Mouse (Mus musculus) forebrain, embryonic 11.5 days (tissue): ENCODE data around the gene Hdac9. TPM values are rescaled to one million over a fixed set of nuclear protein-coding genes. Genes with fewer than 3 reads are reported as not detected.

Source experiments
- ATAC-seq: fragments of 200-750 bp; cut with Nextera tagmentation; replicated peaks from 2 replicates; pipeline ENCODE4 v1.8.0; 2017; ENCODE audit warnings: moderate TSS enrichment; ENCODE audit not compliant: low FRiP score
- DNase-seq: peaks from one replicate; pipeline ENCODE4 v3.0.0-alpha.2; 2017; ENCODE audit warnings: low spot score
- H3K27ac ChIP-seq: fragments of 300-500 bp; sonication (generic); 2 replicates; pipeline ENCODE4 v1.5.1; 2014; ENCODE audit warnings: low read depth, low read length
- H3K27me3 ChIP-seq: fragments of 300-500 bp; sonication (generic); 2 replicates; pipeline ENCODE4 v1.6.1; 2014; ENCODE audit warnings: mild to moderate bottlenecking, low read length, mixed read lengths; ENCODE audit not compliant: control insufficient read depth, insufficient read depth
- H3K36me3 ChIP-seq: fragments of 300-500 bp; sonication (generic); 2 replicates; pipeline ENCODE4 v1.6.1; 2014; ENCODE audit warnings: mild to moderate bottlenecking, low read length, moderate library complexity, mixed read lengths; ENCODE audit not compliant: control insufficient read depth, insufficient read depth
- H3K4me1 ChIP-seq: fragments of 300-500 bp; sonication (generic); replicated peaks from 2 replicates; pipeline ENCODE4 v1.6.1; 2014; ENCODE audit warnings: low read length, mixed read lengths; ENCODE audit not compliant: control insufficient read depth, insufficient read depth
- H3K4me2 ChIP-seq: fragments of 300-500 bp; sonication (generic); 2 replicates; pipeline ENCODE4 v1.6.1; 2014; ENCODE audit warnings: low read depth, mild to moderate bottlenecking, low read length, moderate library complexity, mixed read lengths; ENCODE audit not compliant: severe bottlenecking
- H3K4me3 ChIP-seq: fragments of 300-500 bp; sonication (generic); 2 replicates; pipeline ENCODE4 v1.5.1; 2014; ENCODE audit warnings: low read depth, low read length
- H3K9ac ChIP-seq: fragments of 300-500 bp; sonication (generic); 2 replicates; pipeline ENCODE4 v1.6.1; 2014; ENCODE audit warnings: low read length
- H3K9me3 ChIP-seq: fragments of 300-500 bp; sonication (generic); 2 replicates; pipeline ENCODE4 v1.6.1; 2016; ENCODE audit warnings: low read length, mixed read lengths; ENCODE audit not compliant: control insufficient read depth
- whole genome bisulfite sequencing: fragments of 180-500 bp; shearing (Covaris S2); extraction: QIAGEN DNeasy Blood & Tissue Kit; methylation state at CpG from one replicate; pipeline ENCODE4 v1.1.7; 2014; 5-methylcytosine and 5-hydroxymethylcytosine counted together
- polyA plus RNA-seq: library from polyadenylated mRNA; unstranded; fragments of >200 nt; fragmentation: Nextera tagmentation; extraction: Ambion mirVana; gene quantifications from 2 replicates; pipeline ENCODE4 v1.2.1, GENCODE M21; 2014

Gene Hdac9
- polyA plus RNA-seq, 1 experiment from 2014 or later = 9.6 TPM

GRCm38 (mm10) chr12:34637238-34638124 lies 279.4 kb downstream of the Hdac9 start:
- H3K4me2 ChIP-seq = no peak overlapping the region
- no peaks in the 10 kb centered on the region for H3K27me3 ChIP-seq
- H3K9ac ChIP-seq = no peak overlapping the region
- no peaks in the 10 kb centered on the region for H3K4me1 ChIP-seq
- DNase-seq = no peak
- H3K36me3 ChIP-seq = no peaks in the 10 kb centered on the region
- ATAC-seq = no peak
- 85% methylated on average over 16 of the region's 16 CpGs for WGBS
- H3K9me3 ChIP-seq = no peaks in the 10 kb centered on the region
- H3K27ac ChIP-seq = no peak overlapping the region
- H3K4me3 ChIP-seq = no peak overlapping the region

GRCm38 (mm10) chr12:34619101-34619500 lies 297.8 kb downstream of the Hdac9 start:
- no peak for ATAC-seq
- no peaks in the 10 kb centered on the region for H3K4me1 ChIP-seq
- H3K4me3 ChIP-seq = no peak overlapping the region

GRCm38 (mm10) chr12:34618321-34618720 lies 298.6 kb downstream of the Hdac9 start:
- Histone ChIP-seq H3K4me1 (no peaks in the 10 kb centered on the region), H3K36me3 (no peaks in the 10 kb centered on the region), H3K4me2 (no peak overlapping the region), H3K4me3 (no peak overlapping the region), H3K9ac (no peak overlapping the region), H3K9me3 (no peaks in the 10 kb centered on the region), H3K27ac (no peak overlapping the region), H3K27me3 (no peaks in the 10 kb centered on the region)
- DNase-seq (no peak), ATAC-seq (no peak)
- 86% methylated on average over 3 of the region's 3 CpGs for WGBS

More at GRCm38 (mm10) chr12:34619101-34619500, 297.8 kb downstream of the Hdac9 start:
- DNase-seq = no peak
- 92% methylated on average over 5 of the region's 5 CpGs for WGBS
- Histone ChIP-seq H3K9ac (no peak overlapping the region), H3K36me3 (no peaks in the 10 kb centered on the region), H3K27ac (no peak overlapping the region), H3K27me3 (no peaks in the 10 kb centered on the region), H3K9me3 (no peaks in the 10 kb centered on the region), H3K4me2 (no peak overlapping the region)

- WGBS = 83% methylated on average over 10 of the region's 10 CpGs
- no peak for ATAC-seq
These were observed 299.1 kb downstream of the Hdac9 start for GRCm38 (mm10) chr12:34617836-34618235.

GRCm38 (mm10) chr12:34614796-34615195 lies 302.1 kb downstream of the Hdac9 start:
- Histone ChIP-seq H3K4me3 (no peak overlapping the region), H3K27me3 (no peaks in the 10 kb centered on the region), H3K9me3 (no peaks in the 10 kb centered on the region), H3K9ac (no peak overlapping the region), H3K4me2 (no peak overlapping the region), H3K4me1 (no peaks in the 10 kb centered on the region), H3K27ac (no peak overlapping the region), H3K36me3 (no peaks in the 10 kb centered on the region)
- DNase-seq = no peak
- no peak for ATAC-seq
- 80% methylated on average over 5 of the region's 5 CpGs for WGBS

More at GRCm38 (mm10) chr12:34617836-34618235, 299.1 kb downstream of the Hdac9 start:
- H3K4me2 ChIP-seq = no peak overlapping the region
- H3K27me3 ChIP-seq = no peaks in the 10 kb centered on the region
- DNase-seq = no peak
- H3K4me1 ChIP-seq = no peaks in the 10 kb centered on the region
- no peaks in the 10 kb centered on the region for H3K9me3 ChIP-seq
- H3K36me3 ChIP-seq = no peaks in the 10 kb centered on the region
- H3K27ac ChIP-seq = no peak overlapping the region
- no peak overlapping the region for H3K4me3 ChIP-seq
- H3K9ac ChIP-seq = no peak overlapping the region

GRCm38 (mm10) chr12:34612511-34612910 lies 304.4 kb downstream of the Hdac9 start:
- ATAC-seq (no peak), DNase-seq (no peak)
- H3K9ac ChIP-seq = no peak overlapping the region
- WGBS = 93% methylated on average over 3 of the region's 3 CpGs
- no peak overlapping the region for H3K4me3 ChIP-seq
- H3K9me3 ChIP-seq = no peaks in the 10 kb centered on the region
- no peaks in the 10 kb centered on the region for H3K36me3 ChIP-seq
- no peaks in the 10 kb centered on the region for H3K4me1 ChIP-seq
- no peak overlapping the region for H3K4me2 ChIP-seq
- no peak overlapping the region for H3K27ac ChIP-seq
- no peaks in the 10 kb centered on the region for H3K27me3 ChIP-seq

- 92% methylated on average over 4 of the region's 4 CpGs for WGBS
- ATAC-seq = no peak
- H3K4me1 ChIP-seq = no peaks in the 10 kb centered on the region
- H3K27me3 ChIP-seq = no peaks in the 10 kb centered on the region
- no peaks in the 10 kb centered on the region for H3K36me3 ChIP-seq
- no peak for DNase-seq
- H3K4me2 ChIP-seq = no peak overlapping the region
- no peak overlapping the region for H3K9ac ChIP-seq
- no peak overlapping the region for H3K4me3 ChIP-seq
- no peaks in the 10 kb centered on the region for H3K9me3 ChIP-seq
- H3K27ac ChIP-seq = no peak overlapping the region
These were observed 312.4 kb downstream of the Hdac9 start for GRCm38 (mm10) chr12:34604521-34604920.

GRCm38 (mm10) chr12:34594167-34594793 lies 322.6 kb downstream of the Hdac9 start:
- no peaks in the 10 kb centered on the region for H3K36me3 ChIP-seq
- no peak overlapping the region for H3K27ac ChIP-seq
- H3K9me3 ChIP-seq = no peaks in the 10 kb centered on the region
- no peaks in the 10 kb centered on the region for H3K4me1 ChIP-seq
- no peak overlapping the region for H3K9ac ChIP-seq
- ATAC-seq (no peak), DNase-seq (no peak)
- 90% methylated on average over 10 of the region's 10 CpGs for WGBS
- H3K4me2 ChIP-seq = no peak overlapping the region
- H3K27me3 ChIP-seq = no peaks in the 10 kb centered on the region
- H3K4me3 ChIP-seq = no peak overlapping the region
